Mouse (Mus musculus): ENCODE data around the gene Cyb5rl. TPM values are rescaled to one million over a fixed set of nuclear protein-coding genes. Genes with fewer than 3 reads are reported as not detected.

Gene Cyb5rl
- 1 to 10 TPM; 5.3 to 5.9 TPM for total RNA-seq (2023)

DNA sequence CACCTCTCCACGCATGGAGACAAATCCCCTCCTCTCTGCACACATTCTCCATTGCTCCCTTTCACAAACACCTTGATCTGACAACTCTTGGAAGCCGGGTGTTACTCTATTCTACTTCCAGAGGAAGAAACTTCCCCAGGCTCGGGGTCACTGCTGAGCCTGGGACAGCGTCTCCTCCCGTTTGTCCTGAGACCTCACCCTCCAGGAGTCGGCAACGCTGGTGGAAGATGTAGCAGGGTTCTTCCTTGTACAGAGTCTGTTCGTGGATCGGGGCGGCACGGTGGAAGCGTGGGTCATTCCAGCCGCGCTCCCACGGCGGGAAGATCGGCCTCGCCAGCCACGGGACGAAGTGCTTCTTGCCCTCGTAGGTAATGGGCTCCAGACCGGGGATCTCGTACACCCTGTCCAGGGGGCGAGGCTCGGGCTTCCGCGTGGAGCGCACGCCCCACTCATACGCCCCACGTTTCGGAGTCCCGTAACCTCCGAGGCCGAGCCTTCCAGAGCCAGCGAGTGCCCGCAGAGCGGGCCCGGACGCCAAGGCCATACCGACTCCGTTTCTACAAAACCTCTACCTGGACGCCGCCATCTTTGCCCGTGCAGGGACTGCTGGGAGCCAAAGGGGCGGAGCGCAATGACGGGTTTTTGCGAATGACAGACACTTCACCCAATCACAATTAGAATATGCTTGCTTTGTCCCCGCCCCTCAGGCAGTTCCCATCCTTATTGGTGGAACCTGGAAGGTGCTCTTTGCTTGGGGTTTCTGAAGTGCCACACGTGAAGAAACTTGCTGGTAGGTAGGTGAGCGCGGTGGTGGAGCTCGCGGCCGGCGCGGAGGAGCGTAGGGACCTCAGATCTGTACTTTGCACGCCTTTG lies at the start of gene Cyb5rl, which contains the start of gene Mrpl37:
Cyb5rl (plus strand) TSS at position 737 of the 873 bp plus-strand sequence.
Mrpl37 (minus strand) TSS at position 617 of the 873 bp plus-strand sequence.

DNA sequence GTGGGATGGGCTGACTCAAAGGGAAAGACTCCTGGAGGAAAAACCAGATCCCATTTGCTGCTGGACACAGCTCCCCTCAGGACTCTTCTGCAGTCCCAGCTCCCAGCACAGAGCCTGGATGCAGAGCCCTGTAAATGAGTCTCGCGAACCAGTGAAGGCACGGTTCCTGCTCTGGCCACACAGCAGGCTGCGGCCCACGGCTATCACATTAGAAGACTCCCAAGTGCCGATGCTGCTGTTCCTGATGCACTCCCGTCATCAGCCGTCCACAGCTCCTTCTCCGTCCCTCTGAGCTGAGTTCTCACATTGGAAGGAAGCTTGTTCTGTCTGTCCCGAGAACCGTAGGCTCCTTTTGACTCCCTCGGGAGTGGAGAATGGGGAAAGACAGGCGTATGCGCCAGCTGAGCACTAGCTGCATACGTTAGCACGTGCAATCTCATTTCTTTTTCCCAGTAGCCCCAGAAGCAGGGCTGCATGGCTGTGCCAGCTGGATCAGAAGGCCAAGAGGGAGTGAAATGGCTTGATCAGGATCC lies 30.1 kb downstream of the Cyb5rl start, which contains the start of gene Cdcp2:
Cdcp2 (plus strand) TSS at position 51 of the 533 bp plus-strand sequence.

Other genes with a start within 250 kb of the Cyb5rl start
- 10 to 100 TPM; 34.0 to 37.3 TPM for gene Ssbp3, start 156.3 kb upstream of the Cyb5rl start, total RNA-seq (2023)
- gene Mrpl37, start 120 bp upstream of the Cyb5rl start, total RNA-seq (2023): 10 to 100 TPM; 21.2 to 32.0 TPM
- gene Cdcp2, start 29.9 kb downstream of the Cyb5rl start, total RNA-seq (2023): not detected
- 100 to 1,000 TPM; 145 to 153 TPM for gene Tmem59, start 111.4 kb downstream of the Cyb5rl start, total RNA-seq (2023)
- gene Tceanc2, start 112.1 kb downstream of the Cyb5rl start, total RNA-seq (2023): 10 to 100 TPM; 30.6 to 36.7 TPM
- gene Ldlrad1, start 142.2 kb downstream of the Cyb5rl start, total RNA-seq (2023): not detected
- 10 to 100 TPM; 12.0 to 13.4 TPM for gene Lrrc42, start 186.5 kb downstream of the Cyb5rl start, total RNA-seq (2023)
- gene Hspb11, start 186.6 kb downstream of the Cyb5rl start, total RNA-seq (2023): 1 to 10 TPM; 7.6 to 8.5 TPM
- not detected for gene Dio1, start 240.2 kb downstream of the Cyb5rl start, total RNA-seq (2023)
- gene Yipf1, start 247.4 kb downstream of the Cyb5rl start, total RNA-seq (2023): 10 to 100 TPM; 46.1 to 52.8 TPM

Measured in neutrophil, adult 59 days (primary cell).